Mouse (Mus musculus) lung, postnatal 4 days (tissue): ENCODE measurements at regions not wholly inside any gene's neighbourhood (a gene's known extent, or its start where the extent isn't known, plus 50 kb on each side); places are given as distances from the start of the nearest gene placed in this dataset.
"Not testable (repeated sequence)": the region's sequence is repeated elsewhere in the genome, so short reads cannot be mapped to it uniquely, and the experiment has no call there.

Experiments used
- DNase-seq, 2 experiments: peaks; one replicate each; pipeline ENCODE4 v3.0.0; 2021

- DNase-seq: not testable (repeated sequence)
These were observed 83.4 kb upstream of the Gm49339 start for GRCm38 (mm10) chr10:51397016-51397415.

GRCm38 (mm10) chr10:51405141-51405540, 75.3 kb upstream of the Gm49339 start:
- DNase-seq: peak in 1 of 2 experiments; percentile 33

GRCm38 (mm10) chr10:51412795-51413194, 67.6 kb upstream of the Gm49339 start:
- no peak for DNase-seq

GRCm38 (mm10) chr10:51414512-51414911, 65.9 kb upstream of the Gm49339 start:
- DNase-seq: no peak

- no peak for DNase-seq
These were observed 63.7 kb upstream of the Gm49339 start for GRCm38 (mm10) chr10:51416723-51417122.

- no peak for DNase-seq
These were observed 63.0 kb upstream of the Gm49339 start for GRCm38 (mm10) chr10:51417221-51417911.

GRCm38 (mm10) chr10:51418550-51418949, 61.9 kb upstream of the Gm49339 start:
- no peak for DNase-seq

- no peak for DNase-seq
These were observed 57.9 kb upstream of the Gm49339 start for GRCm38 (mm10) chr10:51422501-51422900.
